Mouse (Mus musculus) T-helper 17 cell (primary cell): ENCODE data around the gene Bcar3.

Experiments
- in situ Hi-C, 2 experiments: fragments of 300-600 bp; cut with MboI, MseI; formaldehyde crosslinking; loops; 1 replicate in 1 of 2; 2 replicates in 1 of 2; pipeline ENCODE4 v1.15.1; 2025; ENCODE audit warnings: high pct_unique_total_duplicates in 2 of 2

Bcar3 gene

DNA sequence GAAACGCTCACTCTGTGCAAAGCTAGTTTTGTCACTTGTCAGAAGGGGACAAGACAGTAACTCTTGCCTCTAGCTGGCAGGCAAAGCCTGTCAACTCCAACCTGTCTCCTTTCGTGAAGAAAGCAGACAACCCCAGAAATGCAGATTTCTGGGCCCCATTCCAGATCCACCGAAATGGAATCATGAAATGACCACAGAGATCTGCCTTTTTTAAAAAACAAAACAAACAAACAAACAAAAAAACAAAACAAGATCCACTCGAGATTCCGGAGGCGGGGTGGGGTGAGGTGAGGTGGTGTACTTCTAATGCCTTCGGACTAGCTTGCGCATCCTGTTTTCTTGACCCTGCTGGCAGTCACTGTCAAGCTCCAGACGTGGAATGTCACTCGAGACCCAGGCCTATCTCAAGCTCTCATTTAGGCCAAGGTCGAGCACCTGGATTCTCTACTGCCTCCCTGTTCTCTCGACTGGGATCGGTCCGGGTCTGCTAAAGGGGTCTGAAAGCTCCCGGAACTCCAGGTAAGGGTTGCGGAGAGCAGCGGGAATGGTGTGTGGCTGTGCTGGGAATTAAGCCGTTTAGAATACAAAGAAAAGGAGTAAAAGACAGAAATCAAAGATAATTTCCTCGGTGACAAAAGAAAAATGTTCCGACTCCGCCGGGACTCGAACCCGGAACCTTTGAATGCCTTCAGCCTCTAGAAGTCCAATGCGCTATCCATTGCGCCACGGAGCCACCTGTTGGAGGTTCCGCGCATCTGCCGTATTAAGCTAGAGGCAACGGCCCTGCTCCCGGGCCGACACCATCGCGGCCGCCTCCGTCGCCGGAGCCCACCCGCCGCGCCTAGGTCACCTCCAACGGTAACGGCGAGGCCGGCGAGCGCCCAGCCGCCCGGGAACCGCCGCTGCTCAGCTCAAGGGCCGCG, 1.4 kb upstream of the Bcar3 start:
- in situ Hi-C loops = no loop called here

GRCm38 (mm10) chr3:122293223-122293953, 548 bp upstream of the Bcar3 start:
- in situ Hi-C loops = no loop called here

DNA sequence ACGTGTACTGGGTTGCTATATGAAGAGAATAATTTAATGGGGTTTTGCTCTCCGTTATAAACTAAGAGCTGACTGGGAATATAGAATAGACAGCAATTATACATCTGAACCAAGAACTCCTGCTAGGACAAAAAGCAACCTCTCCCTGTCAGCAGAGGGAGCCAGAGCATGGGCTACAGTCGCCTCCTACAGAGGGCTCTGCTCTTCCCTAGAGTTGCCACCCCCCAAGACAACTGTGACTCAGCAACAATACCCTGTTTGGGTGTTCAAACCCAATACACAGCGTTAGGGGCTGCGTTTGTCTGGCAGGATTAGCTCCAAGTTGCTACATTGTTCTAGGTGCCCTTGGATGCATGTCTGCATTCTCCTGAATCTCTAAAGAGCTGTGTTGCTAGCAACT, 1.6 kb downstream of the Bcar3 start:
- in situ Hi-C loops = no loop called here

DNA sequence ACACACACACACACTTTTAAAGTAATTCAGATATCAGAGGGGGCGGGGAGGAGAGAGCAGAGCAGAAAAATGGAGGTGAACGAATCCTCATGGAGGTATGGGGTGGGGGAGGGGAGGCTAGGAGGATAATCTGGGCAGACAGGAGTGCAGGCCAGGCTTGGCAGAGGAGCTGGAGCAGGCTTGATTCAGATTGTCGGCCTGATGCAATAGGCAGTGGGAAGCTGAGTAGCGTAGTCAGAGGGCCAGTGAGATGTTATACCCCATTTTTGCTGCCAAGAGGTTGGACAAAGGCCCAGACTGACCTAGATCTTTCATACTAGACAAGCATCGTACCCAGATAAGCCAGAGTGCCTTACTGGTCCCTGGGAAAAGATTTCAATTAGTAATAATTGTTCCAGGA, 3.0 kb downstream of the Bcar3 start:
- in situ Hi-C loops = no loop called here

- in situ Hi-C loops = loop anchor here in 1 of 2 experiments (5.0 kb wide), 1 partner anchor 336 kb away; no protein-coding TSS in a partner anchor
Observed at GRCm38 (mm10) chr3:122300983-122301919, 7.3 kb downstream of the Bcar3 start.

DNA sequence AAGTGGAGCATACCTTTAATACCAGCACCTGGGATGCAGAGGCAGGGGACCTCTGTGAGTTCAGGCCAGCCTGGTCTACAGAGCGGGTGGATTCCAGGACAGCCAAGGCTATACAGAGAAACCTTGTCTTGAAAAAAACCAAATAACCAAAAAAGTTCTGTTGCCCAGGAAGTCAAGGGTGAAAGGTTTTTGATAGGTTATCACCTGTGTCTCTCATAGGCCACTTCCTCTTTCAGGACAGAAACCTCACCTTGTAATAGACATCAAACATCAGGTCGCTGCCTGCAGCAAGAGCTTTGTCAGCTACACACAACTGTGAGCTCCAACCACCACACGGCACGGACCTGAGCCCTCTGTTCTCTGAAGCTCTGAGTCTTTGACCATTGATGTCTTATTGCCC, 10.6 kb downstream of the Bcar3 start:
- in situ Hi-C loops = loop anchor here in 1 of 2 experiments (5.0 kb wide), 1 partner anchor 333 kb away; no protein-coding TSS in a partner anchor

DNA sequence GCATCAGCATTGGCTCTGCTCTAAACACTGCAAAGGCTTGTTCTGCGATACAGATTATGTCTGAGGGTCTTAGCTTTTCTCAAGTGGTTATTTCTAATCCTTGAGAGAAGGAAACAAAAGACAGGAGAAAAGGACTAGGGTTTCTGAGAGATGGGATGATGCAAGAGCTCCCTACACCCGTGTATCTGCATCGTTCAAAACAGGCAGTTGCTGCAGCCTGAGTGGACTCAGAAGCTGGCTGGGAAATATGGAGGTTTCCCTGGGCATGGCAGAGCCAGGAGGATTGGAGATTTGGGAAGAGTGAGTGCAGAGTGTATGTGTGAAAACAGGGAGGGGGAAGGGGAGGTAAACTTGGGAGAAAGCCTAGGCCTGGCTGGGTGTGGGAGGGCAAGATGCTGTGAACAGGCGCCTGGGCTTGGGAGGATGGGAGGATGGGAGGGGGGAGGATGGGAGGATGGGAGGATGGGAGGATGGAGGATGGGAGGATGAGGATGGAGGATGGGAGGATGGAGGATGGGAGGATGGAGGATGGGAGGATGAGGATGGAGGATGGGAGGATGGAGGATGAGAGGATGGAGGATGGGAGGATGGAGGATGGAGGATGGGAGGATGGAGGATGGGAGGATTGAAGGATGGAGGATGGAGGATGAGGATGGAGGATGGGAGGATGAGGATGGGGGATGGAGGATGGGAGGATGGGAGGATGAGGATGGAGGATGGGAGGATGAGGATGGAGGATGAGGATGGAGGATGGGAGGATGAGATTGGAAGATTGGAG, 14.1 kb downstream of the Bcar3 start:
- in situ Hi-C loops = no loop called here

DNA sequence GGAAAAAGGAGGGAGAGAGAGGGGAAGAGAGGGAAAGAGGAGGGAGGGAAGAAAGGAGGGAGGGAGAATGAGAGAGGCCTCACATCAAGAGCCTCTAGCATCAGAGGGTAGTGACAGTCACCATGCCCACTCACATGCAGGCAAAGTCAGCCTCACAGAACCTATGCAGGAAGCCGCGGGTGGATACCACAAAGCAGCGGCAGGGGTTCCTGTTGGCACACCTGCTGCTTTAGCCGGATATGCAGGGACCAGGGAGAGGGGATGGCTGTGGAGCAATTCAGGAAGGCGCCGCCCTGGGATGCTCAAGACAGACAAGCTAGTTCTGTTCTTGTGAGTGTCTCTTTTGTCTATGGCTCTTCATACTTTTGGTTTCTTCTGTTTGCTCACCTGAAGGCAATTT, 15.0 kb downstream of the Bcar3 start:
- in situ Hi-C loops = no loop called here

DNA sequence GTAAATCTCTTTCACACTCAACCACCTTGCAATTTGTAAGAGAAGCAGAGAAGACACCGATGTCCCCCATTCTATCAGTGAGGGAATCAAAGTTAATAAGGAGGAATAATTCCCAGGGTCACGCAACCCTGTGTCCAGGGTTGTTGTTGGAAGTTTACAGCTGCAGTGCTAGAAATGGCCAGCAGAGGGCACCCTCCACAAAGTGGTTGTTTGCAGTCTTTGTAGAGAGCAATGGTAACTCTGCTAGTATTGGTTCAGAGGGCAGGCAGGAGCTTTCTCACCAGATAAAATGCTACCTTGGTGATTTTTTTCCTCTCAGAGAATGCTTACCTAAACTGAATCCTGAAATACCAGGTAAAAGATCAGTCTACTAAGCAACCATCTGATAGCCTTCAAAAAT, 18.1 kb downstream of the Bcar3 start:
- in situ Hi-C loops = loop anchor here (5.0 kb wide), 3 partner anchors 145 to 330 kb away; no protein-coding TSS in a partner anchor

DNA sequence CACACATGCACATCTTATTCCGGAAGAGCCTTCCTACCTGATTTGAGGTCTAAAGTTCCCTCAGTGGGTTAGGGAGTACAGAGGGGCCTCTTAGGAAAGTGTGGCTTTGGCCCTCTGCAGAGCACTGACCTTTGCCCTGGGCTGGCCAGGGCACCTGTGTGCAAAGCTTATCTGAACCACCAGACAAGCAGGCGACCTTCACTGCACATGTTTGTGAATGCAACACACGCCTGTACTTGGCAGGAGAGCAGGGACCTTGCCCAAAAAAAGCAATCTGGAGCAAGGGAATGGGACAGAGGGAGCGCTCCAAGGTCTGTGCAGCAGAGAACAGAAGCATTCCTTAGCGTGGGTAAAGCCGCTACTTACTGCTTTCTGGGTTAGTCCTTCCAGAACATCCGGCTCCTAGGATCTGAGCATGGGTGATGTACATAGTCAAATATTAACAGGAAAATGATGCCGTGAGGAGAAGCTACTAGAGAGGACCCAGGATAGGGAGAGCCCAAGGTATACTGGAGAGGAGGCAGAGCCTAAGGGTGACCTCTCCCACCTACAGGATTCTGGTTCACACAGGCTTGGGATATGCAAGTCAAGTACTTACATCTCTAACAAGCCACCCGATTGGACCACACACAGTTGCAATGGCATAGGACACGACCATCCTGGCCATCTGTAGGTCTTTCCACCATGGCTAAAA, 19.1 kb downstream of the Bcar3 start:
- in situ Hi-C loops = loop anchor here (5.0 kb wide), 3 partner anchors 144 to 329 kb away; no protein-coding TSS in a partner anchor

GRCm38 (mm10) chr3:122313936-122314335, 20.0 kb downstream of the Bcar3 start:
- in situ Hi-C loops = loop anchor here (5.0 kb wide), 3 partner anchors 143 to 328 kb away; no protein-coding TSS in a partner anchor

GRCm38 (mm10) chr3:122316621-122317020, 22.7 kb downstream of the Bcar3 start:
- in situ Hi-C loops = no loop called here

DNA sequence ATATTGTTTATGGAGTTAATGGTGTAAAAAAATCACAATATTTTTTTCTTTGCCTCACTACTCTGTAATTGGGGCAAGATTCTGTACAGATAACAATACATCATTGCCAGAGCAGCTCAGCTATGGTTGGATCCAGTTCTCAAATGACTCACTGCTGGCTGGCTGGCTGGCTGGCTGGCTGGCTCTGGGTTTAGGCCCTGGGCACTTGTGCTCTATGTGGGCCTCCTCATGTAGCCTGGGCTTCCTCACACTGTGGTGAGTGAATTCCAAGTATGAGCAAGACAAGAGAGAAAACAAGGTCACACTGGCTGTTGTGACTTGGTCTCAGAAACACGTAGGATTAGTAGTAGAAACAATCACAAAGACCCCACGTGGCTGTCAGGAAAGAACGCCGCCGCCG, 23.4 kb downstream of the Bcar3 start:
- in situ Hi-C loops = no loop called here

GRCm38 (mm10) chr3:122322226-122322625, 28.3 kb downstream of the Bcar3 start:
- in situ Hi-C loops = no loop called here

GRCm38 (mm10) chr3:122323841-122324240, 29.9 kb downstream of the Bcar3 start:
- in situ Hi-C loops = no loop called here

DNA sequence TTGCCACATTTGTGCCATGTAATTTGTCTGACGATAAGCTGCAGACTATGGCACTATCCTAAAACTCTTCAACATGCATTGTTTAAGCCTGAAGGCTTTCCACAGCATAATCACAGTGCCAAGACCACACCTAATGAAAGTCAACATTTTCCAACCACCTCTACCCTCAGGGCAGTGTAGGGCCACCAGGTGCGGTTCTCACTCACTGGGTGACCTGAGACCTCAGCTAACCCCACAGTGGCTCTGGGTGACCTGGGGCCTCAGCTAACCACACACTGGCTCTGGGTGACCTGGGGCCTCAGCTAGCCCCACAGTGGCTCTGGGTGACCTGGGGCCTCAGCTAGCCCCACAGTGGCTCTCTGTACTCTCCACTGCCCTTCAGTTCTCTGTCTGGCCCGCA, 30.6 kb downstream of the Bcar3 start:
- in situ Hi-C loops = no loop called here

DNA sequence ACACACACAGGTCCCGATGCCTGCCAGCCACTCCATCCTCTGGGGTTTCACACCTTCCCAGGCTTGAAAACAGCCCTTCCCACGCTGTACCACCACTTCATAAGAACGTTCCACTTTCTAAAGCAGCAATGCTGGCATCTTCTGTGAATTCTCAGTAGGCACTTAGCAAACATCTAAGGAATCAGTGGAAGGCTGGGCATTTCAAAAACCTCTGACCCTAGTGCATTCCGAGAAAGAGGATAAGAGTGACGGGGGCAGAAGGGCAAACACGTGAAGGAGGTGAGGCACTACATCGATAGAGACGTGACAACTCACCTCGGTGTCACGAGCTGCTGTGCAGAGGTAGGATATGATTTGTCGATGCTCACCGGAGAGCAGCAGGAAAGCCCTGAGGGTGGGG, 36.5 kb downstream of the Bcar3 start:
- in situ Hi-C loops = no loop called here

GRCm38 (mm10) chr3:122333493-122333892, 39.6 kb downstream of the Bcar3 start:
- in situ Hi-C loops = no loop called here

DNA sequence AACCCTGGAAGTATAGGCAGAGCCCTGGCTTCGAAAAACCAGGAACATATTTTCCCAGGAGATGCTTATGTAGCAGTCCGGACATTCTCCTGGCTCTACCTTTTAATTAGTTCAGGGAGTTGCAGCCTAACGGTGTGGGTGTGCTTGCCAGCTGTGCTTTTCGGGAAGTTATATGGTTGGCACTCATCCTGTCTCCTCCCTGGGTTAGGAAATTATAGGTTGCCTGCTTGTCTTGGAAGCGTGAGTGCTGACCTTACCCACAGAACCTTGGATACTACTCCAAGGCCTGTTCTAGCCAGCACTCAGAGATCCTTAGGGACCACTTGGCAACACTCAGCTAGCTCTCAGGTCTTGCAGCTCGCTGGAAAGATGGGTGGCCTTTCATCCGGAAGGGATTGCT, 40.0 kb downstream of the Bcar3 start:
- in situ Hi-C loops = no loop called here

- in situ Hi-C loops = no loop called here
Observed at GRCm38 (mm10) chr3:122334375-122334774, 40.4 kb downstream of the Bcar3 start.
